Mouse (Mus musculus) left cerebral cortex, adult 2 months (tissue): ENCODE measurements around the gene Nrros. TPM values are rescaled to one million over a fixed set of nuclear protein-coding genes. Genes with fewer than 3 reads are reported as not detected.
A peak's percentile ranks its signal among the peaks of the same experiment; 100 is the strongest.

Experiments used
- DNase-seq, 2 experiments: peaks; one replicate each; pipeline ENCODE4 v3.0.0; 2021 to 2022; ENCODE audit warnings: low spot score in 2 of 2, mixed read lengths in 1 of 2; ENCODE audit errors: extremely low spot score in 1 of 2
- H3K27ac ChIP-seq: fragments of 200-600 bp; 2 replicates; pipeline ENCODE4 v1.8.1; 2022
- H3K4me3 ChIP-seq: fragments of 200-600 bp; 2 replicates; pipeline ENCODE4 v1.8.1; 2022
- CTCF ChIP-seq: fragments of 200-600 bp; IDR thresholded peaks from 2 replicates; pipeline ENCODE4 v1.8.1; 2022; ENCODE audit warnings: antibody characterized with exemption, mild to moderate bottlenecking, moderate library complexity
- intact Hi-C: fragments of 180-260 bp; cut with DNase I; formaldehyde crosslinking; loops from one replicate; pipeline ENCODE4 v1.15.1; 2025
- long read RNA-seq, 2 experiments: library from polyadenylated mRNA; stranded (forward); transcript quantifications; one replicate each; pipeline ENCODE4 v2.0.0; 2021; ENCODE audit warnings: borderline mapping rate in 2 of 2
- total RNA-seq, 2 experiments: library from RNA; stranded (reverse); gene quantifications; 2 replicates each; pipeline ENCODE4 v1.2.3; 2021

Gene Nrros
- total RNA-seq: 1 to 10 TPM; 8.7 to 9.1 TPM
- long read RNA-seq, experiment 1, transcript Nrros-201 (3 exons, 2,548 nt): major isoform, 14 of 20 reads
- long read RNA-seq, experiment 1, partial matches to known transcripts: 0 of 20 reads
- long read RNA-seq, experiment 1, other reads (novel, unspliced or antisense): 2 of 20 reads
- long read RNA-seq, experiment 2, transcript Nrros-201 (3 exons, 2,548 nt): major isoform, 12 of 20 reads
- long read RNA-seq, experiment 2, partial matches to known transcripts: 0 of 20 reads
- long read RNA-seq, experiment 2, other reads (novel, unspliced or antisense): 2 of 20 reads

GRCm38 (mm10) chr16:32165281-32165821 is at the start of gene Nrros:
Nrros (minus strand) TSS chr16:32165594.
- intact Hi-C loops: no loop called here
- Histone ChIP-seq H3K27ac (peak within 1 kb of the TSS; percentile 85), H3K4me3 (peak within 1 kb of the TSS; percentile 49)
- peak; percentile 63 to 66 for DNase-seq
- no peak for TF ChIP-seq CTCF

GRCm38 (mm10) chr16:32214804-32215576 is 49.6 kb upstream of the Nrros start:
- DNase-seq: peak; percentile 26 to 40
- H3K4me3 ChIP-seq: no peak overlapping the region
- intact Hi-C loops: no loop called here
- peak overlapping the region; percentile 45; the same call in 1 of the 2 replicates for H3K27ac ChIP-seq
- peak; percentile 16 for TF ChIP-seq CTCF

- no peak for DNase-seq
These were observed 48.8 kb upstream of the Nrros start for GRCm38 (mm10) chr16:32214156-32214555.

GRCm38 (mm10) chr16:32204902-32205301 is 39.5 kb upstream of the Nrros start:
- H3K4me3 ChIP-seq: no peak overlapping the region
- intact Hi-C loops: loop anchor here (5.0 kb wide), 2 partner anchors 73 to 88 kb away; no protein-coding TSS in a partner anchor
- no peak; the same call in 1 of the 2 replicates for TF ChIP-seq CTCF

More at GRCm38 (mm10) chr16:32214156-32214555, 48.8 kb upstream of the Nrros start:
- H3K27ac ChIP-seq: peak overlapping the region; percentile 32
- no peak overlapping the region for H3K4me3 ChIP-seq
- intact Hi-C loops: no loop called here
- no peak for TF ChIP-seq CTCF

GRCm38 (mm10) chr16:32202681-32203080 is 37.3 kb upstream of the Nrros start:
- peak; percentile 24 to 47 for DNase-seq
- intact Hi-C loops: loop anchor here (5.0 kb wide), 2 partner anchors 70 to 85 kb away; no protein-coding TSS in a partner anchor

More at GRCm38 (mm10) chr16:32204902-32205301, 39.5 kb upstream of the Nrros start:
- no peak overlapping the region for H3K27ac ChIP-seq
- no peak for DNase-seq

GRCm38 (mm10) chr16:32201004-32201325 is 35.6 kb upstream of the Nrros start:
- Histone ChIP-seq H3K4me3 (peak overlapping the region; percentile 16; the same call in 1 of the 2 replicates), H3K27ac (peak overlapping the region; percentile 63; the same call in 1 of the 2 replicates)
- no peak for TF ChIP-seq CTCF
- intact Hi-C loops: loop anchor here (5.0 kb wide), 2 partner anchors 69 to 84 kb away; no protein-coding TSS in a partner anchor
- DNase-seq: no peak

More at GRCm38 (mm10) chr16:32202681-32203080, 37.3 kb upstream of the Nrros start:
- H3K27ac ChIP-seq: no peak overlapping the region
- peak; percentile 40 for TF ChIP-seq CTCF
- H3K4me3 ChIP-seq: no peak overlapping the region

GRCm38 (mm10) chr16:32200256-32201003 is 35.0 kb upstream of the Nrros start:
- Histone ChIP-seq H3K27ac (peak overlapping the region; percentile 63; the same call in 1 of the 2 replicates), H3K4me3 (peak overlapping the region; percentile 16; the same call in 1 of the 2 replicates)
- no peak for DNase-seq
- TF ChIP-seq CTCF: no peak
- intact Hi-C loops: loop anchor here (5.0 kb wide), 2 partner anchors 68 to 83 kb away; no protein-coding TSS in a partner anchor

- no peak overlapping the region for H3K27ac ChIP-seq
- intact Hi-C loops: no loop called here
- TF ChIP-seq CTCF: no peak
- H3K4me3 ChIP-seq: no peak overlapping the region
- no peak for DNase-seq
These were observed 24.6 kb upstream of the Nrros start for GRCm38 (mm10) chr16:32190011-32190441.

- H3K27ac ChIP-seq: no peak overlapping the region
- H3K4me3 ChIP-seq: no peak overlapping the region
- intact Hi-C loops: no loop called here
- TF ChIP-seq CTCF: no peak
- DNase-seq: no peak
These were observed 23.7 kb upstream of the Nrros start for GRCm38 (mm10) chr16:32189109-32189508.

GRCm38 (mm10) chr16:32186056-32186455 is 20.7 kb upstream of the Nrros start:
- no peak for TF ChIP-seq CTCF
- Histone ChIP-seq H3K27ac (no peak overlapping the region), H3K4me3 (no peak overlapping the region)
- intact Hi-C loops: no loop called here
- DNase-seq: no peak

GRCm38 (mm10) chr16:32179333-32179901 is 14.0 kb upstream of the Nrros start, which contains the start of gene Bex6:
Bex6 (plus strand) TSS chr16:32179823.
- DNase-seq: no peak
- Histone ChIP-seq H3K4me3 (no peak within 1 kb of the TSS), H3K27ac (no peak within 1 kb of the TSS)
- no peak for TF ChIP-seq CTCF
- intact Hi-C loops: no loop called here
